Mouse (Mus musculus) CH12.LX (cell line): ENCODE data around the gene Tbpl2. TPM values are rescaled to one million over a fixed set of nuclear protein-coding genes. Genes with fewer than 3 reads are reported as not detected.

Experiments
- DNase-seq: peaks from one replicate; pipeline ENCODE4 v3.0.0-alpha.2; 2013; ENCODE audit errors: extremely low read depth
- H3K27ac ChIP-seq: 2 replicates; pipeline ENCODE4 v1.5.1; 2012; ENCODE audit warnings: low read depth, mild to moderate bottlenecking, control low read depth, moderate library complexity; ENCODE audit not compliant: insufficient read depth
- H3K27me3 ChIP-seq: replicated peaks from 2 replicates; pipeline ENCODE3; 2012; ENCODE audit warnings: inconsistent platforms
- H3K36me3 ChIP-seq, 2 experiments: replicated peaks in 1 of 2; 2 replicates each; pipeline versions ENCODE3 to v1.6.1; 2012; ENCODE audit warnings: inconsistent platforms in 1 of 2, low read length in 1 of 2, mild to moderate bottlenecking in 1 of 2, mixed read lengths in 1 of 2, moderate library complexity in 1 of 2; ENCODE audit not compliant: control insufficient read depth in 1 of 2, insufficient read depth in 1 of 2
- H3K4me1 ChIP-seq, 2 experiments: 2 replicates each; pipeline ENCODE4 v1.6.1; 2012; ENCODE audit warnings: inconsistent platforms in 1 of 2, moderate library complexity in 1 of 2; ENCODE audit not compliant: insufficient read depth in 2 of 2, control insufficient read depth in 1 of 2
- H3K4me2 ChIP-seq: 2 replicates; pipeline ENCODE4 v1.6.1; 2012; ENCODE audit warnings: low read depth, mild to moderate bottlenecking, control low read depth; ENCODE audit not compliant: poor library complexity, insufficient read depth, severe bottlenecking
- H3K4me3 ChIP-seq, 3 experiments: fragments of 150-350 bp in 1 of 3; sonication (generic) in 1 of 3; replicated peaks in 1 of 3; 2 replicates each; pipeline versions ENCODE3 to v1.5.1; 2011 to 2012; ENCODE audit warnings: low read depth in 2 of 3, low read length in 2 of 3, mild to moderate bottlenecking in 2 of 3, moderate library complexity in 2 of 3, control low read depth in 1 of 3, improper control_type of control experiment in 1 of 3, inconsistent platforms in 1 of 3, mixed read lengths in 1 of 3; ENCODE audit not compliant: poor library complexity in 1 of 3
- H3K79me2 ChIP-seq: replicated peaks from 2 replicates; pipeline ENCODE4 v1.6.1; 2012; ENCODE audit warnings: mild to moderate bottlenecking, moderate library complexity; ENCODE audit not compliant: control insufficient read depth, poor library complexity, insufficient read depth, severe bottlenecking; ENCODE audit errors: extremely low read depth
- H3K9ac ChIP-seq: 2 replicates; pipeline ENCODE4 v1.6.1; 2012; ENCODE audit warnings: low read depth, mild to moderate bottlenecking, control low read depth, moderate library complexity; ENCODE audit not compliant: insufficient read depth
- H3K9me3 ChIP-seq: replicated peaks from 2 replicates; pipeline ENCODE3; 2012; ENCODE audit warnings: low read length, inconsistent platforms, mixed read lengths
- BHLHE40 ChIP-seq: IDR thresholded peaks from 2 replicates; pipeline ENCODE4 v1.6.1; 2011; ENCODE audit warnings: mild to moderate bottlenecking, low read depth, low read length, improper control_type of control experiment
- CHD1 ChIP-seq: IDR thresholded peaks from 2 replicates; pipeline ENCODE4 v1.6.1; 2012; ENCODE audit warnings: low read depth, low read length, improper control_type of control experiment, inconsistent platforms
- E2F4 ChIP-seq: IDR thresholded peaks from 2 replicates; pipeline ENCODE4 v1.6.1; 2011; ENCODE audit warnings: low read depth, low read length, improper control_type of control experiment; ENCODE audit not compliant: insufficient replicate concordance
- ELF1 ChIP-seq: IDR thresholded peaks from 2 replicates; pipeline ENCODE4 v1.6.1; 2014; ENCODE audit warnings: low read depth, mild to moderate bottlenecking, inconsistent platforms, low read length, improper control_type of control experiment
- EP300 ChIP-seq: IDR thresholded peaks from 2 replicates; pipeline ENCODE4 v1.6.1; 2011; ENCODE audit warnings: low read length, improper control_type of control experiment
- ETS1 ChIP-seq: conservative IDR thresholded peaks from 2 replicates; pipeline ENCODE4 v1.6.1; 2012; ENCODE audit warnings: low read depth, mild to moderate bottlenecking, inconsistent platforms, low read length, improper control_type of control experiment, moderate library complexity
- GABPA ChIP-seq: IDR thresholded peaks from 2 replicates; pipeline ENCODE4 v1.6.1; 2012; ENCODE audit warnings: low read depth, low read length, improper control_type of control experiment, inconsistent platforms; ENCODE audit not compliant: insufficient replicate concordance
- HCFC1 ChIP-seq: IDR thresholded peaks from 2 replicates; pipeline ENCODE4 v1.6.1; 2012; ENCODE audit warnings: low read depth, mild to moderate bottlenecking, inconsistent platforms, low read length, improper control_type of control experiment
- IRF4 ChIP-seq: IDR thresholded peaks from 2 replicates; pipeline ENCODE4 v1.6.1; 2014; ENCODE audit warnings: low read depth, mild to moderate bottlenecking, inconsistent platforms, low read length, improper control_type of control experiment
- KAT2A ChIP-seq: IDR thresholded peaks from 2 replicates; pipeline ENCODE4 v1.6.1; 2012; ENCODE audit warnings: low read length, improper control_type of control experiment, inconsistent platforms; ENCODE audit not compliant: insufficient replicate concordance
- MEF2A ChIP-seq: IDR thresholded peaks from 2 replicates; pipeline ENCODE4 v1.6.1; 2014; ENCODE audit warnings: low read depth, mild to moderate bottlenecking, inconsistent platforms, low read length, improper control_type of control experiment, borderline replicate concordance
- MXI1 ChIP-seq: IDR thresholded peaks from 2 replicates; pipeline ENCODE4 v1.6.1; 2011; ENCODE audit warnings: mild to moderate bottlenecking, low read depth, low read length, improper control_type of control experiment
- MYC ChIP-seq: IDR thresholded peaks from 2 replicates; pipeline ENCODE4 v1.6.1; 2011; ENCODE audit warnings: low read depth, mild to moderate bottlenecking, improper control_type of control experiment, low read length
- NELFE ChIP-seq: IDR thresholded peaks from 2 replicates; pipeline ENCODE4 v1.6.1; 2011; ENCODE audit warnings: low read depth, low read length, improper control_type of control experiment
- NRF1 ChIP-seq: IDR thresholded peaks from 2 replicates; pipeline ENCODE4 v1.6.1; 2014; ENCODE audit warnings: low read depth, mild to moderate bottlenecking, inconsistent platforms, low read length, improper control_type of control experiment, moderate library complexity
- PAX5 ChIP-seq: IDR thresholded peaks from 2 replicates; pipeline ENCODE4 v1.6.1; 2012; ENCODE audit warnings: low read length, inconsistent platforms, mixed read lengths
- POLR2A ChIP-seq: IDR thresholded peaks from 2 replicates; pipeline ENCODE4 v1.6.1; 2011; ENCODE audit warnings: low read depth, mild to moderate bottlenecking, improper control_type of control experiment, low read length
- POLR2AphosphoS2 ChIP-seq: IDR thresholded peaks from 2 replicates; pipeline ENCODE4 v1.6.1; 2011; ENCODE audit warnings: low read depth, low read length, improper control_type of control experiment
- TBP ChIP-seq: conservative IDR thresholded peaks from 2 replicates; pipeline ENCODE4 v1.6.1; 2011; ENCODE audit warnings: low read depth, low read length, improper control_type of control experiment
- TCF12 ChIP-seq: IDR thresholded peaks from 2 replicates; pipeline ENCODE4 v1.6.1; 2014; ENCODE audit warnings: low read depth, mild to moderate bottlenecking, inconsistent platforms, low read length, improper control_type of control experiment
- UBTF ChIP-seq: IDR thresholded peaks from 2 replicates; pipeline ENCODE4 v1.6.1; 2012; ENCODE audit warnings: low read depth, mild to moderate bottlenecking, inconsistent platforms, low read length, improper control_type of control experiment, moderate library complexity
- USF1 ChIP-seq: IDR thresholded peaks from 2 replicates; pipeline ENCODE4 v1.6.1; 2014; ENCODE audit warnings: low read depth, mild to moderate bottlenecking, inconsistent platforms, low read length, improper control_type of control experiment
- USF2 ChIP-seq: conservative IDR thresholded peaks from 2 replicates; pipeline ENCODE4 v1.6.1; 2011; ENCODE audit warnings: low read depth, low read length, improper control_type of control experiment
- ZC3H11A ChIP-seq: IDR thresholded peaks from 2 replicates; pipeline ENCODE4 v1.6.1; 2012; ENCODE audit warnings: low read depth, mild to moderate bottlenecking, inconsistent platforms, low read length, improper control_type of control experiment
- ZMIZ1 ChIP-seq: IDR thresholded peaks from 2 replicates; pipeline ENCODE4 v1.6.1; 2012; ENCODE audit warnings: low read depth, mild to moderate bottlenecking, inconsistent platforms, low read length, improper control_type of control experiment
- ZNF384 ChIP-seq: IDR thresholded peaks from 2 replicates; pipeline ENCODE4 v1.6.1; 2012; ENCODE audit warnings: low read depth, low read length, improper control_type of control experiment, inconsistent platforms
- dilution Hi-C: fragments of 300-500 bp; cut with MboI; formaldehyde crosslinking; loops from 2 replicates; pipeline ENCODE4 v1.14.3; 2020; ENCODE audit warnings: low sequenced_read_pairs; ENCODE audit not compliant: extremely low pct_unique_long_range_greater_than_20kb, extremely low pct_ligation_motif_present
- in situ Hi-C: fragments of 300-500 bp; cut with MboI; formaldehyde crosslinking; loops from 3 replicates; pipeline ENCODE4 v1.14.3; 2019; ENCODE audit warnings: low sequenced_read_pairs, low pct_ligation_motif_present, low pct_unique_long_range_greater_than_20kb, mixed read lengths
- polyA plus RNA-seq: library from polyadenylated mRNA; unstranded; fragments of >175 nt; gene quantifications from 2 replicates; pipeline ENCODE4 v1.2.1, GENCODE M21; 2012; ENCODE audit warnings: low read depth; ENCODE audit not compliant: insufficient read length
- total RNA-seq, 2 experiments: library from RNA; depleted of rRNA; stranded (reverse); fragments of 300-350 nt in 1 of 2; fragments of >200 nt in 1 of 2; gene quantifications; 2 replicates each; pipeline ENCODE4 v1.2.3; 2012 to 2014

Gene Tbpl2
- total and polyA plus RNA-seq, 3 experiments, result not detected

DNA sequence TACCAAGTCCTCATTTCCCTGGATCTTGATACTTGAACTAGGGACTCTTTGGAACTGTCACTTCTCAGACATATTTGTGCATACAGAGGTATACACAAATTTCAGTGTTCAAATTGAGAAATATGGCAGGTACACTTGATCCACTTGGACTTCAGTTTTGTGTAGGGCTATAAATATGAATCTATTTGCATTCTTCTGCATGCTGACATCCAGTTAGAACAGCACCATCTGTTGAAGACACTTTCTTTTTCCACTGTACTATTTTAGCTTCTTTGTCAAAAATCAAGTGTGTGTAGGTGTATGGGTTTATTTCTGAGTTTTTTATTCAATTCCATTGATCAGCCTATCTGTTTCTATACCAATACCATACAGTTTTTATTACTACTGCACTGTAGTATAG lies 12.7 kb upstream of the Tbpl2 start:
- in situ Hi-C loops, result no loop called here
- Histone ChIP-seq H3K36me3 (no peaks in the 10 kb centered on the region), H3K27ac (no peak overlapping the region), H3K27me3 (no peaks in the 10 kb centered on the region), H3K79me2 (no peaks in the 10 kb centered on the region), H3K4me3 (no peak overlapping the region), H3K9ac (no peak overlapping the region), H3K4me2 (no peak overlapping the region), H3K4me1 (no peaks in the 10 kb centered on the region; a peak in 1 of 4 replicates), H3K9me3 (no peaks in the 10 kb centered on the region)
- DNase-seq, result no peak
- TF ChIP-seq USF2, result no peak
- TF ChIP-seq ZMIZ1, result no peak
- TF ChIP-seq EP300, result no peak
- TF ChIP-seq IRF4, result no peak
- TF ChIP-seq CHD1, result no peak
- no peak for TF ChIP-seq POLR2A
- TF ChIP-seq TCF12, result no peak
- TF ChIP-seq TBP, result no peak
- TF ChIP-seq MYC, result no peak
- TF ChIP-seq NELFE, result no peak
- TF ChIP-seq KAT2A, result no peak
- TF ChIP-seq BHLHE40, result no peak
- TF ChIP-seq GABPA, result no peak
- no peak for TF ChIP-seq USF1
- no peak for TF ChIP-seq POLR2AphosphoS2
- TF ChIP-seq E2F4, result no peak
- TF ChIP-seq MXI1, result no peak
- TF ChIP-seq NRF1, result no peak
- no peak for TF ChIP-seq ZC3H11A
- no peak for TF ChIP-seq ETS1
- dilution Hi-C loops, result no loop called here

DNA sequence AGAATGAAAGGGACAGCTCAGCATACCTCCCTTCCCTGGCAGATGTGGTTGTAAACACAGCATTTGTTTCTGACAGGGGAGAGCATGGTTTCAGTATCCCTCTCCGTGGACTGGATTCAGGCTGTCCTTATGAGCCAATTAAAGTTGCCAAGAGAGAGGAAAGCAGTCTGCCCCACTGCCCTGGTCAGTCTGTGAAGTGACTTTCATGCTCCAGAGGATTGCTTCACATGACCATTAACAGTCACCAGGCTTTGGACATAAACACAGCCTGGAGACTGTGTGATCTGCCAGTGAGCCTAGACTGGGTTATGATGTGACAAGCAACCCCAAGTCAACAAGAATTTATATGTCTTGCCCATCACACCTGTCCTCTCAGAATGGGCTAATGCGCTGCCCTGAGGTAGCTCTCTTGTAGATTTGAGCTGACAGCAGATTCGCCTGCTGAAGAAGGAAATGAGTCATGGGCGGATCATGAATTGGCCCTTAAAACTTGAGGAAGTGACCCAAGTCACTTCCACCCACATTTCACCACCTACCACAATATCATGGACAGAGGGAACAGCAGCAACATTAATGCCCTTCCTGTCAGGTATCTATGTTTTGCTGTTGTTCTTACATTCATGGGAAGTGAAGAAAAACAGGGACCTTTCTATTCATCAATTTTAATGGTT lies 7.4 kb upstream of the Tbpl2 start:
- no peaks in the 10 kb centered on the region for H3K79me2 ChIP-seq

More for the DNA sequence above, 7.4 kb upstream of the Tbpl2 start:
- no peak overlapping the region for H3K4me3 ChIP-seq
- TF ChIP-seq PAX5 (no peak), IRF4 (no peak), KAT2A (no peak), ELF1 (no peak), USF1 (no peak), UBTF (no peak), MEF2A (no peak), MXI1 (no peak), ZC3H11A (no peak), ZNF384 (no peak), HCFC1 (no peak), MYC (no peak)
- no peaks in the 10 kb centered on the region for H3K27me3 ChIP-seq
- no peak for DNase-seq
- no peak overlapping the region for H3K9ac ChIP-seq
- dilution Hi-C loops, result no loop called here
- no peak overlapping the region for H3K4me2 ChIP-seq
- H3K9me3 ChIP-seq, result no peaks in the 10 kb centered on the region
- H3K4me1 ChIP-seq, result peaks cover 0 to 5% of the 10 kb centered on the region in 2 experiments; a peak in 1 of 4 replicates
- H3K27ac ChIP-seq, result no peak overlapping the region
- in situ Hi-C loops, result no loop called here
- H3K36me3 ChIP-seq, result no peaks in the 10 kb centered on the region
